Mouse (Mus musculus) erythroblast, embryonic 14.5 days (primary cell): ENCODE results near the gene N4bp1.

Experiments
- GATA1 ChIP-seq: IDR thresholded peaks from 2 replicates; pipeline ENCODE4 v1.6.1; 2012; ENCODE audit warnings: low read length, inconsistent platforms, mixed read lengths
- TAL1 ChIP-seq: IDR thresholded peaks from 3 replicates; pipeline ENCODE4 v1.6.1; 2012; ENCODE audit warnings: low read length, inconsistent platforms, mixed read lengths

DNA sequence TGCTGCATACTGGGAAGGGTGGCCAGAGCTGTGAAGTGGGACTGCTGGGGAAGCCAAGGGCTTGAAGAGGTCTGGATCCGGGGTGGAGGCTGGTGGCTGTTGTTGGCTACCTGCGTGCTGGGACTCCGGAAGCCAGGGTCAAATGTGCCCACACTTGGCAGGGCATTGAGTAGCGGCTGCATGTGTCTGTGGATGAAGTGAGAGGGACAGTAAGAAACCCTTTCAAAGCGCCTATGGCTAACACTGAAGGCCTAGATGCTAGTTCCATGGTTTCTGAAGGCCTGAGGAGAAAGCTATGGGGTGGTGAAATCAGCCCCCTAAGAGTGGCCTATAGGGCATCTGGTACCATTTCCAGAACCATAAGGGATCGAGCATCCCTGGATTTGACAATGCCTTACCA is 40.2 kb downstream of the N4bp1 start:
- TF ChIP-seq TAL1 (no peak), GATA1 (no peak)
